Mouse (Mus musculus) cerebral cortex, adult 2 months (tissue): ENCODE measurements around the gene Gm42906.

Experiments
- WGBS: fragments of 180-500 bp; shearing (Covaris S2); methylation state at CpG from one replicate; pipeline ENCODE4 v1.1.7; 2018; 5-methylcytosine and 5-hydroxymethylcytosine counted together

Gene Gm42906

GRCm38 (mm10) chr5:151393821-151394662 lies 33.9 kb downstream of the Gm42906 start:
- WGBS: 40% methylated on average over 7 of the region's 7 CpGs

GRCm38 (mm10) chr5:151389827-151390226 lies 38.1 kb downstream of the Gm42906 start:
- 77% methylated on average over 1 of the region's 1 CpGs for WGBS

- WGBS: 36% methylated on average over 2 of the region's 2 CpGs
Measured at GRCm38 (mm10) chr5:151379896-151380295, 48.1 kb downstream of the Gm42906 start.

GRCm38 (mm10) chr5:151379210-151379609 lies 48.8 kb downstream of the Gm42906 start:
- WGBS: 88% methylated on average over 2 of the region's 2 CpGs

- 78% methylated on average over 4 of the region's 4 CpGs for WGBS
Measured at GRCm38 (mm10) chr5:151376931-151377330, 51.0 kb downstream of the Gm42906 start.

GRCm38 (mm10) chr5:151374825-151375224 lies 53.1 kb downstream of the Gm42906 start:
- WGBS: 59% methylated on average over 2 of the region's 2 CpGs

- WGBS: 85% methylated on average over 2 of the region's 2 CpGs
Measured at GRCm38 (mm10) chr5:151371130-151371529, 56.8 kb downstream of the Gm42906 start.

GRCm38 (mm10) chr5:151369306-151369721 lies 58.6 kb downstream of the Gm42906 start:
- WGBS: 28% methylated on average over 5 of the region's 5 CpGs

- WGBS: under 1% methylated on average over 75 of the region's 75 CpGs
Measured at GRCm38 (mm10) chr5:151368395-151369190, 59.4 kb downstream of the Gm42906 start.

- 2% methylated on average over 16 of the region's 16 CpGs for WGBS
Measured at GRCm38 (mm10) chr5:151367881-151368394, 60.0 kb downstream of the Gm42906 start.

GRCm38 (mm10) chr5:151367317-151367716 lies 60.6 kb downstream of the Gm42906 start:
- 89% methylated on average over 1 of the region's 1 CpGs for WGBS

- WGBS: 89% methylated on average over 3 of the region's 3 CpGs
Measured at GRCm38 (mm10) chr5:151363343-151364000, 64.5 kb downstream of the Gm42906 start.

GRCm38 (mm10) chr5:151349616-151350015 lies 78.3 kb downstream of the Gm42906 start:
- WGBS: 72% methylated on average over 1 of the region's 1 CpGs

GRCm38 (mm10) chr5:151348418-151348817 lies 79.5 kb downstream of the Gm42906 start:
- 80% methylated on average over 3 of the region's 3 CpGs for WGBS

GRCm38 (mm10) chr5:151346626-151347025 lies 81.3 kb downstream of the Gm42906 start:
- 86% methylated on average over 8 of the region's 8 CpGs for WGBS

GRCm38 (mm10) chr5:151344737-151345136 lies 83.2 kb downstream of the Gm42906 start:
- WGBS: 86% methylated on average over 4 of the region's 4 CpGs

- 59% methylated on average over 10 of the region's 10 CpGs for WGBS
Measured at GRCm38 (mm10) chr5:151315804-151316597, 112.0 kb downstream of the Gm42906 start.

GRCm38 (mm10) chr5:151300286-151300685 lies 127.7 kb downstream of the Gm42906 start:
- 93% methylated on average over 2 of the region's 2 CpGs for WGBS

- WGBS: 75% methylated on average over 7 of the region's 7 CpGs
Measured at GRCm38 (mm10) chr5:151299576-151299975, 128.4 kb downstream of the Gm42906 start.

- WGBS: 82% methylated on average over 4 of the region's 4 CpGs
Measured at GRCm38 (mm10) chr5:151298371-151298770, 129.6 kb downstream of the Gm42906 start.

- 77% methylated on average over 4 of the region's 4 CpGs for WGBS
Measured at GRCm38 (mm10) chr5:151296244-151296643, 131.7 kb downstream of the Gm42906 start.
